Mouse (Mus musculus): ENCODE measurements at regions not wholly inside any gene's neighbourhood (a gene's known extent, or its start where the extent isn't known, plus 50 kb on each side); places are given as distances from the start of the nearest gene placed in this dataset.

GRCm38 (mm10) chr9:5604019-5604418 lies 258.8 kb downstream of the Casp12 start:
- TF ChIP-seq CTCF (IDR thresholded peaks at IDR 0.05; ENCODE audit: control insufficient read depth, insufficient read depth, insufficient replicate concordance, low read depth, low read length) (no peak), POLR2A (IDR thresholded peaks at IDR 0.05; ENCODE audit: control insufficient read depth, low read depth, low read length) (no peak)

Data from testis, adult 2 months (tissue).